Mouse (Mus musculus): ENCODE measurements around the gene Ms4a7.
"Not testable (repeated sequence)": the region's sequence is repeated elsewhere in the genome, so short reads cannot be mapped to it uniquely, and the experiment has no call there.

Ms4a7 gene

GRCm38 (mm10) chr19:11335932-11336331, at the start of gene Ms4a7:
Gene Ms4a7, minus strand, starts transcription at chr19:11336146.
- DNase-seq (ENCODE audit: low spot score) = no peak

- no peak for DNase-seq (ENCODE audit: low spot score)
Measured at GRCm38 (mm10) chr19:11376399-11376798, 40.5 kb upstream of the Ms4a7 start.

- no peak for DNase-seq (ENCODE audit: low spot score)
Measured at GRCm38 (mm10) chr19:11375273-11375672, 39.3 kb upstream of the Ms4a7 start, which contains the start of gene Ms4a4a. Gene Ms4a4a, plus strand, starts transcription at chr19:11375523.

GRCm38 (mm10) chr19:11371181-11371580, 35.2 kb upstream of the Ms4a7 start:
- DNase-seq (ENCODE audit: low spot score) = no peak

- no peak for DNase-seq (ENCODE audit: low spot score)
Measured at GRCm38 (mm10) chr19:11368310-11368709, 32.4 kb upstream of the Ms4a7 start.

- DNase-seq (ENCODE audit: low spot score) = no peak
Measured at GRCm38 (mm10) chr19:11362002-11362401, 26.1 kb upstream of the Ms4a7 start.

- no peak for DNase-seq (ENCODE audit: low spot score)
Measured at GRCm38 (mm10) chr19:11360106-11360505, 24.2 kb upstream of the Ms4a7 start.

GRCm38 (mm10) chr19:11355730-11356129, 19.8 kb upstream of the Ms4a7 start:
- DNase-seq (ENCODE audit: low spot score) = no peak

GRCm38 (mm10) chr19:11351878-11352277, 15.9 kb upstream of the Ms4a7 start:
- DNase-seq (ENCODE audit: low spot score) = no peak

GRCm38 (mm10) chr19:11349698-11350481, 13.9 kb upstream of the Ms4a7 start:
- no peak for DNase-seq (ENCODE audit: low spot score)

GRCm38 (mm10) chr19:11343992-11344391, 8.0 kb upstream of the Ms4a7 start:
- DNase-seq (ENCODE audit: low spot score) = no peak

GRCm38 (mm10) chr19:11343147-11343546, 7.2 kb upstream of the Ms4a7 start:
- no peak for DNase-seq (ENCODE audit: low spot score)

- no peak for DNase-seq (ENCODE audit: low spot score)
Measured at GRCm38 (mm10) chr19:11321123-11321522, 14.8 kb downstream of the Ms4a7 start.

GRCm38 (mm10) chr19:11316786-11317185, 19.2 kb downstream of the Ms4a7 start:
- no peak for DNase-seq (ENCODE audit: low spot score)

GRCm38 (mm10) chr19:11314354-11314753, 21.6 kb downstream of the Ms4a7 start, which contains the start of gene Ms4a14:
Gene Ms4a14, minus strand, starts transcription at chr19:11314454.
- DNase-seq (ENCODE audit: low spot score) = no peak

GRCm38 (mm10) chr19:11308888-11309287, 27.1 kb downstream of the Ms4a7 start:
- no peak for DNase-seq (ENCODE audit: low spot score)

GRCm38 (mm10) chr19:11299529-11299928, 36.4 kb downstream of the Ms4a7 start:
- not testable (repeated sequence) for DNase-seq (ENCODE audit: low spot score)

- no peak for DNase-seq (ENCODE audit: low spot score)
Measured at GRCm38 (mm10) chr19:11298939-11299338, 37.0 kb downstream of the Ms4a7 start.

GRCm38 (mm10) chr19:11293616-11294015, 42.3 kb downstream of the Ms4a7 start:
- DNase-seq (ENCODE audit: low spot score) = not testable (repeated sequence)

GRCm38 (mm10) chr19:11292990-11293389, 43.0 kb downstream of the Ms4a7 start:
- DNase-seq (ENCODE audit: low spot score) = no peak

GRCm38 (mm10) chr19:11283773-11284172, 52.2 kb downstream of the Ms4a7 start, which contains the start of gene Ms4a5:
Gene Ms4a5, minus strand, starts transcription at chr19:11283873.
- DNase-seq (ENCODE audit: low spot score) = no peak

- no peak for DNase-seq (ENCODE audit: low spot score)
Measured at GRCm38 (mm10) chr19:11280223-11280622, 55.7 kb downstream of the Ms4a7 start.

GRCm38 (mm10) chr19:11276431-11276830, 59.5 kb downstream of the Ms4a7 start:
- DNase-seq (ENCODE audit: low spot score) = no peak
